Mouse (Mus musculus) forebrain, embryonic 12.5 days (tissue): ENCODE data around the gene Atrnl1. TPM values are rescaled to one million over a fixed set of nuclear protein-coding genes. Genes with fewer than 3 reads are reported as not detected.

Source experiments
- ATAC-seq: fragments of 200-750 bp; cut with Nextera tagmentation; 2 replicates; pipeline ENCODE4 v1.8.0; 2017; ENCODE audit warnings: moderate TSS enrichment; ENCODE audit not compliant: low FRiP score
- H3K27ac ChIP-seq: fragments of 300-500 bp; sonication (generic); 2 replicates; pipeline ENCODE4 v1.5.1; 2016; ENCODE audit warnings: mild to moderate bottlenecking
- H3K27me3 ChIP-seq: fragments of 300-500 bp; sonication (generic); 2 replicates; pipeline ENCODE4 v1.6.1; 2016; ENCODE audit warnings: mild to moderate bottlenecking
- H3K36me3 ChIP-seq: fragments of 300-500 bp; sonication (generic); replicated peaks from 2 replicates; pipeline ENCODE4 v1.6.1; 2016; ENCODE audit warnings: mild to moderate bottlenecking
- H3K4me1 ChIP-seq: fragments of 300-500 bp; sonication (generic); 2 replicates; pipeline ENCODE4 v1.6.1; 2016
- H3K4me2 ChIP-seq: fragments of 300-500 bp; sonication (generic); 2 replicates; pipeline ENCODE4 v1.6.1; 2016; ENCODE audit warnings: mild to moderate bottlenecking, moderate library complexity
- H3K4me3 ChIP-seq: fragments of 300-500 bp; sonication (generic); replicated peaks from 2 replicates; pipeline ENCODE4 v1.5.1; 2016; ENCODE audit warnings: mild to moderate bottlenecking
- H3K9ac ChIP-seq: fragments of 300-500 bp; sonication (generic); 2 replicates; pipeline ENCODE4 v1.6.1; 2016; ENCODE audit warnings: mild to moderate bottlenecking
- H3K9me3 ChIP-seq: fragments of 300-500 bp; sonication (generic); 2 replicates; pipeline ENCODE4 v1.6.1; 2016
- WGBS: fragments of 180-500 bp; shearing (Covaris S2); methylation state at CpG from one replicate; pipeline ENCODE4 v1.1.7; 2016; 5-methylcytosine and 5-hydroxymethylcytosine counted together
- polyA plus RNA-seq: library from polyadenylated mRNA; unstranded; fragments of >200 nt; fragmentation: Nextera tagmentation; extraction: Ambion mirVana; gene quantifications from 2 replicates; pipeline ENCODE4 v1.2.1, GENCODE M21; 2016

Gene Atrnl1
- polyA plus RNA-seq, 1 experiment from 2014 or later, result 7.8 TPM

- H3K27ac ChIP-seq, result no peak overlapping the region
- H3K4me3 ChIP-seq, result no peak overlapping the region
- H3K4me1 ChIP-seq, result no peaks in the 10 kb centered on the region
- no peak overlapping the region for H3K9ac ChIP-seq
- H3K27me3 ChIP-seq, result no peaks in the 10 kb centered on the region
- ATAC-seq, result no peak
- WGBS, result 81% methylated on average over 1 of the region's 1 CpGs
- no peaks in the 10 kb centered on the region for H3K36me3 ChIP-seq
- no peak overlapping the region for H3K4me2 ChIP-seq
- H3K9me3 ChIP-seq, result no peaks in the 10 kb centered on the region
Observed at GRCm38 (mm10) chr19:58011636-58012035, 400.8 kb downstream of the Atrnl1 start.

DNA sequence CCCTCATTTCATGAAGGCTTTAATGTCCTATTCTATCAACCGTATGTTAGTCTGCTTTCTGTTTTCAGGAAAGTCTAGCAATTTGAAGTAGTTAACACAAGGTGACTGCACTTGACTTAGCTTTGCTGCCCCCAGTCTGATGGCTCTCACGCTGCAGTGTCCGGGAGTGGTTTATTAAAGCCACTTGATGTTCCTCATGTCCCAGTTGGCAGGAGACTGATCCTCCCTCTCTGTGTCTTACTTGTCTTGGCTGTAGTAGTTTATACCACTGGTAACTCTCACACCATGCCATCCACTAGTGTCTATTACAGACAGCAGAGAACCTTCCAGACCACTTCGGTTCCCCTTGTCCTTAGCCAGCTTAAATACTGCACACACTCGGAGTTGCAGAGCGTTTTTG is 404.9 kb downstream of the Atrnl1 start:
- H3K9me3 ChIP-seq, result no peaks in the 10 kb centered on the region
- H3K27ac ChIP-seq, result no peak overlapping the region
- 89% methylated on average over 6 of the region's 6 CpGs for WGBS
- no peak overlapping the region for H3K4me2 ChIP-seq
- peaks cover 3% of the 10 kb centered on the region; the same call in 1 of the 2 replicates for H3K4me1 ChIP-seq
- no peak overlapping the region for H3K9ac ChIP-seq
- H3K4me3 ChIP-seq, result no peak overlapping the region
- no peak for ATAC-seq
- no peaks in the 10 kb centered on the region for H3K36me3 ChIP-seq
- H3K27me3 ChIP-seq, result no peaks in the 10 kb centered on the region

DNA sequence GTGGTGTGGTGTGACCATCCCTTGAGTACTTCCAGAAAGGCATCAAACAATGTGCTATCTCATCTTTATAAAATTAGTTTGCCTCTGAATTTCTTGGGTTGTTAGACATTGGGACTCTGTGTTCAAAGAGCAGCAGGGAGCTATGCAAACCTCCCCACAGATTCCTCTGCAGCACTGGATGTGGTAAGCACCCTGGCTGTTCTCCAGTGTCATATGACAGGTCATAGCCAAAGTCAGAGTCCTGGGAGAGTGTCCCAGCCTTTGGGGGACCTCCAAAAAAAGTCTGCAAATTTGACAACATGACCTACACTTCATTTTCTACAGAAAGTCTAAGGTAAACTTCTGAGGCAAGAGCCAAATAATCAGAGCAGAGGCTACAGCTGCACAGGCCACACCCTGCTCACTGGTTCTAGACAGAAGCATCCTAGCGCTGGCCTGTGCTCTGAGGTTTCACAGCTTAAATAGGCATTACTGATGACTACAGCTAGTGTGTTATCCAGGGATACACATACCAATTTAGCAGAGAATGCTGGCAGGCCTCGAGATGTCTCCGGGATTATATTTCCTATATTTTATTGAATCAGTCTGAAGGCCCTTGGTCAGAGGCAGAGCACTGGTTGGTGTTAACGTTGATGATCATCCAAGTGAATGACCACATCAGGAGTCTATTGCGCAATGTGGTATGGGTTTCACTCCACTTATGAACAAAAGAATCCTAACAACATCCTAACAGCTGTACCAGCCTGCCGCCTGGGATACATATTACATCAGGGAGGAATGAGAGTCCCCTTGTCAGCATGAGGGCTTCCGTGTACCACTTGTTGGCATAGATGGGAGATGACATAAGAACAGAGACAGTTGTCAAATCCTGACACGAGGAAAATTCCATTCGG is 406.0 kb downstream of the Atrnl1 start:
- Histone ChIP-seq H3K27me3 (no peaks in the 10 kb centered on the region), H3K4me3 (no peak overlapping the region), H3K27ac (no peak overlapping the region), H3K4me2 (no peak overlapping the region), H3K36me3 (no peaks in the 10 kb centered on the region), H3K9ac (no peak overlapping the region), H3K4me1 (peaks cover 3% of the 10 kb centered on the region; the same call in 1 of the 2 replicates), H3K9me3 (no peaks in the 10 kb centered on the region)
- WGBS, result 85% methylated on average over 9 of the region's 9 CpGs
- no peak for ATAC-seq

- no peak for ATAC-seq
- 98% methylated on average over 3 of the region's 3 CpGs for WGBS
Observed at GRCm38 (mm10) chr19:58017468-58017867, 406.6 kb downstream of the Atrnl1 start.

GRCm38 (mm10) chr19:58018698-58019097 is 407.9 kb downstream of the Atrnl1 start:
- Histone ChIP-seq H3K9me3 (no peaks in the 10 kb centered on the region), H3K4me2 (no peak overlapping the region), H3K4me3 (no peak overlapping the region), H3K9ac (no peak overlapping the region), H3K36me3 (no peaks in the 10 kb centered on the region), H3K27ac (no peak overlapping the region), H3K4me1 (peaks cover 3% of the 10 kb centered on the region; the same call in 1 of the 2 replicates), H3K27me3 (no peaks in the 10 kb centered on the region)
- no peak for ATAC-seq
- 56% methylated on average over 5 of the region's 5 CpGs for WGBS

More at GRCm38 (mm10) chr19:58017468-58017867, 406.6 kb downstream of the Atrnl1 start:
- Histone ChIP-seq H3K4me1 (peaks cover 3% of the 10 kb centered on the region; the same call in 1 of the 2 replicates), H3K36me3 (no peaks in the 10 kb centered on the region), H3K4me3 (no peak overlapping the region), H3K27ac (no peak overlapping the region), H3K4me2 (no peak overlapping the region), H3K9ac (no peak overlapping the region), H3K9me3 (no peaks in the 10 kb centered on the region), H3K27me3 (no peaks in the 10 kb centered on the region)

GRCm38 (mm10) chr19:58021514-58022284 is 410.9 kb downstream of the Atrnl1 start:
- Histone ChIP-seq H3K4me2 (no peak overlapping the region), H3K36me3 (no peaks in the 10 kb centered on the region), H3K4me3 (no peak overlapping the region), H3K27me3 (no peaks in the 10 kb centered on the region), H3K9ac (no peak overlapping the region), H3K4me1 (peaks cover 3% of the 10 kb centered on the region; the same call in 1 of the 2 replicates), H3K9me3 (no peaks in the 10 kb centered on the region), H3K27ac (no peak overlapping the region)
- ATAC-seq, result no peak
- WGBS, result 95% methylated on average over 8 of the region's 8 CpGs

DNA sequence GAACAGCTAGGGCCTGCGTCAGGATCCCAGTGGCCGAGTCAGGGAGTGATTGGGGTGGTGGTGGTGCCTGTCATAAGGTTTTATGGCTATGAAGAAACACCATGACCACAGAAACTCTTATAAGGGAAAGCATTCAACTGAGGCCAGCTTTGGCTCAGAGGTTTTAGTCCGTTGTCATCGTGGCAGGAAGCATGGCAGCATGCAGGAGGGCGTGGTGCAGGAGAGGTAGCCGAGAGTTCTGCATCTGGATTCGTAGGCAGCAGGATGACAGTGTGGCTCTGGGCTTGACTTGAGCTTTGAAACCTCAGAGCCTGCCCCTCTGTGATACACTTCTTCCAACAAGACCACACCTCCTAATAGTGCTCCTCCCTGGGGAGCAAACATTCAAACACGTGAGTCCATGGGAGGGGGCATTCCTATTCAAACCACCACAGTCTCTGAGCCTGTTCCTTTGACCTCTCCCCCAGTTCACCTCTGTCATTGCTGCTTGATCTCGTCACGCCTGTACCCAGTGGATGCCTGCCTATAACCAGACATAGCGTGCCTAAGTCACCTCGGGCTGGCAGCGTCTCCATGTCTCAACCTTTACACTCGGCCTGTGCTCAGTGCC is 412.5 kb downstream of the Atrnl1 start:
- H3K27ac ChIP-seq, result no peak overlapping the region
- H3K36me3 ChIP-seq, result no peaks in the 10 kb centered on the region
- no peaks in the 10 kb centered on the region for H3K27me3 ChIP-seq
- no peak overlapping the region for H3K4me3 ChIP-seq
- H3K9me3 ChIP-seq, result no peaks in the 10 kb centered on the region
- H3K4me2 ChIP-seq, result no peak overlapping the region
- 87% methylated on average over 14 of the region's 14 CpGs for whole genome bisulfite sequencing
- ATAC-seq, result no peak
- peaks cover 3% of the 10 kb centered on the region; the same call in 1 of the 2 replicates for H3K4me1 ChIP-seq
- H3K9ac ChIP-seq, result no peak overlapping the region

DNA sequence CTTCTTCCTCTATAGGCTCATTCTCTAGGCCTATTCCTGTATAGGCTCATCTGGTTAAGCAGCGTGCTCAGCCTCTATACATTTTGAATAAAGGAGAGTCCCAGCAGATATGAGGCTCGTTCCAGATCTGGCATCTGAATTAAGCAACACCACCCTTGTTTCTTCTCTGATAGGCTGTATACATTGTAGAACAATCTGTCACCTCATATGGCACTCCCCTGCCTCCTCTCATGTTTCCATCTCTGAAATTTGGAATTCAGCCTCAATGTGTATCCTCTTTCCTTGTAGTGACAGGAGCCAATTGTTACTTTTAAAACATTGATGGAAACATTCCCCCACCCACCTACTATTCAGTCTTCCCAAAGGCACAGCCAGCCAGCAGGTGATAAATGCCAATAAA is 414.2 kb downstream of the Atrnl1 start:
- Histone ChIP-seq H3K4me3 (no peak overlapping the region), H3K36me3 (no peaks in the 10 kb centered on the region; the same call in 1 of the 2 replicates)

DNA sequence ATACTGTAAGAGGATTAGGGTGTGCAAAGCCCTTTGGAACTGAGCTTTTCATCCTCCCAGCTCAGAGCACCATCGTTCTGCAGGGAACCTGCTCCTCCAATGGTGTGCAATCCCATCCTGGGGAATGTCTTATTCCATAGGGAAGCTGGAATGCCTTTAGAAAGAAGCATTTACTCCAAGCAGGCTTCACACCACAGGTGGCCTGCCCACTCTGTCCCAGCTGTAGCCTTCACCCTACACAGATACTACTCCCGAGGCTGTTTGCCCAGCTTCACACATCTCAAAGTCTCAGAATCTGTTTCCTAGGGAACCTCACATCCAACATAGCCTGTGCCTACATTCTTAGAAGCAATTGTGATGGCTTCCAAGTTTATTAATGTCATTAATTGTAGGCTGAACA is 418.8 kb downstream of the Atrnl1 start:
- Histone ChIP-seq H3K27me3 (0 out of 2 replicates have a peak, but pooled peaks cover 4% of the 10 kb centered on the region), H3K9ac (no peak overlapping the region), H3K4me3 (no peak overlapping the region), H3K27ac (no peak overlapping the region), H3K4me2 (no peak overlapping the region), H3K9me3 (0 out of 2 replicates have a peak, but pooled peaks cover 3% of the 10 kb centered on the region), H3K4me1 (no peaks in the 10 kb centered on the region), H3K36me3 (no peaks in the 10 kb centered on the region; the same call in none of the 2 replicates)
- WGBS, result 36% methylated on average over 2 of the region's 2 CpGs
- ATAC-seq, result no peak

More for the DNA sequence above, 414.2 kb downstream of the Atrnl1 start:
- no peak for ATAC-seq
- H3K9ac ChIP-seq, result no peak overlapping the region
- H3K4me2 ChIP-seq, result no peak overlapping the region
- no peaks in the 10 kb centered on the region for H3K27me3 ChIP-seq
- 0 out of 2 replicates have a peak, but pooled peaks cover 2% of the 10 kb centered on the region for H3K9me3 ChIP-seq
- H3K4me1 ChIP-seq, result no peaks in the 10 kb centered on the region
- no peak overlapping the region for H3K27ac ChIP-seq
- 69% methylated on average over 2 of the region's 2 CpGs for WGBS

DNA sequence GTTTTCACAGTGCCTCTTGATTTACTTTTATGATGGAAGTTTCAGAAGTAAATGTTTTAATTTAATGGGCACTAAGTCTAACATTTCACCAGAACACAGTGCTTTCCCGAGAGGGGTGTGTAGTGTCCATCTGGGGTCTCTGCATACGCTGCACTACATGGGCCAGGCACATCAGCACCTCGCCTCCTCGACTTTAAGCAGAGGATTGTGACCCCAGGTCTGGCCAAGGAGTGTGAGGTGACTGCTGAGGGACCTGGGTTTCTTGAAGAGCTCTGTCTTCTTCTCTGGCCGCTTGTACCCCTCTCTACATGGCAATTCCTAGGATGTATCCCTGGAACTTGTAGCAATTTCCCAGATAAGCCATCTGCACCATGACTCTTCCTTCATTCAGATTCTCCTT is 422.4 kb downstream of the Atrnl1 start:
- no peak for ATAC-seq
- 94% methylated on average over 5 of the region's 5 CpGs for WGBS

GRCm38 (mm10) chr19:58036166-58036565 is 425.3 kb downstream of the Atrnl1 start:
- 0 out of 2 replicates have a peak, but pooled peaks cover 4% of the 10 kb centered on the region for H3K27me3 ChIP-seq
- H3K4me2 ChIP-seq, result no peak overlapping the region
- no peaks in the 10 kb centered on the region for H3K4me1 ChIP-seq
- no peak overlapping the region for H3K27ac ChIP-seq
- H3K4me3 ChIP-seq, result no peak overlapping the region
- H3K36me3 ChIP-seq, result no peaks in the 10 kb centered on the region
- 78% methylated on average over 3 of the region's 3 CpGs for WGBS
- ATAC-seq, result no peak
- no peaks in the 10 kb centered on the region for H3K9me3 ChIP-seq
- no peak overlapping the region for H3K9ac ChIP-seq

More for the DNA sequence above, 422.4 kb downstream of the Atrnl1 start:
- Histone ChIP-seq H3K9me3 (0 out of 2 replicates have a peak, but pooled peaks cover 3% of the 10 kb centered on the region), H3K36me3 (no peaks in the 10 kb centered on the region; the same call in none of the 2 replicates), H3K4me2 (no peak overlapping the region), H3K9ac (no peak overlapping the region), H3K27ac (no peak overlapping the region), H3K4me1 (no peaks in the 10 kb centered on the region), H3K4me3 (no peak overlapping the region), H3K27me3 (0 out of 2 replicates have a peak, but pooled peaks cover 4% of the 10 kb centered on the region)

- H3K9ac ChIP-seq, result no peak overlapping the region
- H3K4me3 ChIP-seq, result no peak overlapping the region
- no peak overlapping the region for H3K4me2 ChIP-seq
- ATAC-seq, result no peak
- WGBS, result 92% methylated on average over 8 of the region's 8 CpGs
- peaks cover 5% of the 10 kb centered on the region for H3K4me1 ChIP-seq
- no peak overlapping the region for H3K27ac ChIP-seq
- no peaks in the 10 kb centered on the region for H3K36me3 ChIP-seq
- peaks cover 4% of the 10 kb centered on the region; the same call in 1 of the 2 replicates for H3K27me3 ChIP-seq
- H3K9me3 ChIP-seq, result no peaks in the 10 kb centered on the region
Observed at GRCm38 (mm10) chr19:58043120-58043519, 432.3 kb downstream of the Atrnl1 start.
